Mouse (Mus musculus) cerebellum, postnatal 14 days (tissue): ENCODE data around the gene Ing3.

Source experiments
- DNase-seq, 2 experiments: peaks; one replicate each; pipeline ENCODE4 v3.0.0; 2021; ENCODE audit warnings: mixed read lengths in 2 of 2

The Ing3 gene

GRCm38 (mm10) chr6:21949226-21949731 is at the start of gene Ing3:
Gene Ing3 (plus strand): TSS chr6:21949571.
- peak; percentile 98 for DNase-seq

- no peak for DNase-seq
Observed at GRCm38 (mm10) chr6:21909720-21910119, 39.7 kb upstream of the Ing3 start.

- no peak for DNase-seq
Observed at GRCm38 (mm10) chr6:21910804-21911203, 38.6 kb upstream of the Ing3 start.

- no peak for DNase-seq
Observed at GRCm38 (mm10) chr6:21916591-21916990, 32.8 kb upstream of the Ing3 start.

GRCm38 (mm10) chr6:21924150-21924549 is 25.2 kb upstream of the Ing3 start:
- no peak for DNase-seq

DNA sequence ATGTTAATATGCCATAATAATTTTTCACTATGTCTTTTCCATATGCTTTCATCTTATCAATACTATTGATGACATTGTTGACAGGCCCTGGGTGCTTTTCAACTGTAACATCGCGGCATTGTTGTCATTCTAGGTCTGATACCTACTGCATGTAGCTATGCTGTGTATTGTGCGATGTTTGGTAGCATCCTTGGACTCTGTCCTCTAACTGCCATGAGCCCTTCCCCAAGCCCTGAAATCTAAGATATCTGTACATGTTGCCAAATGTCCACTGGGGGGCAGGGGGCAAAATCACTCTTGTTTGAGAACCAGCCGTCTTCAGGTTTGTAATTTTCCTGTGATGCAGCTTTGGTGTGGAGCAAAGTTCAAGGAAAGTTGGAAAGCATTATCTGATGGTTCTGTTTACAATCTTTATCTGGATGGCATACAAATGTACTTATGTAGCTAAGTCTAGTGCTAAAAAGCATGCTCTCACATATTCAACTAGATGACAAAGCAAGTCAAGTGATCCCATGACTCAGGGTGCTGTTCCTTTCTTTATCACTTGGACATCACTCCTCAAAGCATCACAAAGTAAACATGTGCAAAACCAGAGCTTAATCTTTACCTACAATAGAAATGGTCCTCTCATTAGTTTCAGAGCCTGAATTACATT is 11.3 kb upstream of the Ing3 start:
- DNase-seq: no peak

GRCm38 (mm10) chr6:21949771-21950448 is 539 bp downstream of the Ing3 start:
- peak; percentile 99 for DNase-seq

DNA sequence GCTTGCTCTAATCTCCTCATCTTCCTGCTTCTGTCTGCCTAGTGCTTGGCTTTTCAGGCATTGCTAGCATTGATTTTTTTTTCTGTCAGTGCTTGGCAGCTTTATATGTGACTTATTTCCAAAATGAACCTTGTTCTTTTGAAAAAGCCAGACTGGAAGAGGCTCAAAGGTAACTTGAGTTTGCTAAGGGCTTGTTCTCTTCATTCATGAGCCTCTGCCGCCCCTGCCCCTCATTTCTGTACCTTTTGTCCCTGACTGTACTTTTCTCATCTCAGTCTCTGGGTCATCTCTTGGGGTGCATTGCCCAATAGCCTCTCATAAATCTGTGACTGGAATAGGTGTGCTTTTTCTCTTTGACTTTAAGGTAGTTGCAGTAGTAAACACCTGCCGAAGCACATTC is 1.3 kb downstream of the Ing3 start:
- DNase-seq: no peak

DNA sequence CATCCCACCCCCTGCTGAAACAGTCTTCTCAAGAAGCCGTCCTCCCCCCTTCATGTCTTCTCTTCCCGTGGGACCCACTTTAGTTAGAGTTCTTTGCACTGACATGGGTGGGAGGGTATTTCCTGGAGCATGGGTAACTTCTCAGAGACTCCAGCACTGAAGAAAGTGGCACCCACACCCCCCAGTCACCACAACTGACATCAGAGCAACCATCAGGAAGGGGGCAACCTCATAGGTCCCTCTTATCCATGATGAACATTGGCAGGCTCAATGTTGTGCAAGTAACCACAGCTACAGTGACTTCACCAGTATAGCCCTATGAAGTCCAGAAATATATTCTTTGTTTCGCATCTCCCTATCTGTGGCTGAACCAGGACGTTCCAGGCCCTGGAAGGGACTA is 6.1 kb downstream of the Ing3 start:
- DNase-seq: no peak

DNA sequence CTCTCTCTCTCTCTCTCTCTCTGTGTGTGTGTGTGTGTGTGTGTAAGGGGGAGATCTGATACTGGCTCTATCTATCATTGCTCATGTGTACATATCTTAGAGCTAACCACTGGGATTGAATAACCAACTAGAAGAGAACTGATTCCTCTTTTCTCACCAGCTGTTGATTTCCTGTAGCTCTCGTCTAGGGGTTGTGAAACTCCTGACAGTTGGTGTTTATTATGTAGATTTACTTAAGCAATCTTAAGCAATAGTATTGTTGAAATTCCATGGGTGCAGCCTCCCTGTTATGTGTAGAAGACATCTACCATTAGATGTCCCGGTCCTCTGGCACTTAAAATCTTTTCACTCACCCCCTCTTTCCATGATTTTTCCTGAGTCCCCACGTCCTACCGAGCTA is 9.6 kb downstream of the Ing3 start:
- DNase-seq: no peak

DNA sequence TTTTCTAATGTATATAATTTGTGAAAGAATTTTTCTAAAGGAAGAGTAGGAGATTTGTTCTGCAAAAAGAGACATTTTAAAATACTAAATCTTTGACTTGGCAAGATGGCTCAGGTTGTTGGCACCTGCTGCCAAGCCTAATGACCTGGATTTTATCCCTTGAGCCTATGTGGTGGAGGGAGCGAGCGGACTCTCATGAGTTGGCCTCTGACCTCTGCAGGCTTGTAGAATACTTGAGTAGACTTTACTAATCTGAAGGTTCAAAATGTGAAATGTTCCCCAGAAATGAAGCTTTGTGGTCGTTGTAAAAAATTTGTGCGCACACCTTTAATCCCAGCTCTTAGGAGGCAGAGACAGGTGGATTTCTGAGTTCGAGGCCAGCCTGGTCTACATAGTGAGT is 10.5 kb downstream of the Ing3 start:
- DNase-seq: no peak

DNA sequence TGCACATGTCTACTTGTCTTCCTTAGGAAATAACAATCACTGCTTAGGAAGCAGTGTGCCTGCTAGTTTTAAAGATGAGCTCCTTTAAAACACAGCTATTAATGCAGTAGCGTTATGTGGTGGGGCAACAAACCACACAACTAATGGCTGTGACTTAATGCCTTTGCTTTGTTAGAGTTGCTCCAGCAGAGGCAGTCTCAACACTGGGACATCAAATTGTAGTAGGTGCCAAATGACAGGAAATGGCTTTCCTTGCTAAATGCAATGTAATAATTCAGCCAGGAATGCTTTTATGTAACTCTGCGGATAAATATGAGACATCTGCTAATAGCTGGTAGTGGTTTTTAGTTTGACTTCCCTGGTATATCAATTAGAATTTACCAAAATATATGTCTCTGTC is 28.2 kb downstream of the Ing3 start:
- no peak for DNase-seq

DNA sequence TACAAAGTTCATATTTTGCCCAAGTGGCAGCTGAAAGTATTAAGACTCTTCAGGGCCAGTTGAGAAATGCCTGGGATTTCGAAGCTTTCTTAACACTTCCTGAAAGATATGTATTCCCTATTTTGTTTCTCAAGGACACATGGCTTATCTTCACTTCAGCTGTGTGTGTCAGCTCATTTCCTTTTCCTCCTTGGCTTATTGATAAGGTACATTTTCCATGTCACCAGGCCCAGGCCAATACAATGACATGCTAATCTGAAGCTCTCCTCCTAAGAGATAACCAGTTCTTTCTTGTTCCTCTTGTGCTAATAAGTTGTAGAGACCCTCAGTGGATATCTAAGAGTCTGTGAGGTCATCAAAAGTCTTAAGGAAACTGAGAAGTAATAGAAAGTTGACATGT is 31.7 kb downstream of the Ing3 start:
- no peak for DNase-seq

- peak; percentile 67 to 71 for DNase-seq
Observed at GRCm38 (mm10) chr6:21984990-21985731, 35.8 kb downstream of the Ing3 start.

DNA sequence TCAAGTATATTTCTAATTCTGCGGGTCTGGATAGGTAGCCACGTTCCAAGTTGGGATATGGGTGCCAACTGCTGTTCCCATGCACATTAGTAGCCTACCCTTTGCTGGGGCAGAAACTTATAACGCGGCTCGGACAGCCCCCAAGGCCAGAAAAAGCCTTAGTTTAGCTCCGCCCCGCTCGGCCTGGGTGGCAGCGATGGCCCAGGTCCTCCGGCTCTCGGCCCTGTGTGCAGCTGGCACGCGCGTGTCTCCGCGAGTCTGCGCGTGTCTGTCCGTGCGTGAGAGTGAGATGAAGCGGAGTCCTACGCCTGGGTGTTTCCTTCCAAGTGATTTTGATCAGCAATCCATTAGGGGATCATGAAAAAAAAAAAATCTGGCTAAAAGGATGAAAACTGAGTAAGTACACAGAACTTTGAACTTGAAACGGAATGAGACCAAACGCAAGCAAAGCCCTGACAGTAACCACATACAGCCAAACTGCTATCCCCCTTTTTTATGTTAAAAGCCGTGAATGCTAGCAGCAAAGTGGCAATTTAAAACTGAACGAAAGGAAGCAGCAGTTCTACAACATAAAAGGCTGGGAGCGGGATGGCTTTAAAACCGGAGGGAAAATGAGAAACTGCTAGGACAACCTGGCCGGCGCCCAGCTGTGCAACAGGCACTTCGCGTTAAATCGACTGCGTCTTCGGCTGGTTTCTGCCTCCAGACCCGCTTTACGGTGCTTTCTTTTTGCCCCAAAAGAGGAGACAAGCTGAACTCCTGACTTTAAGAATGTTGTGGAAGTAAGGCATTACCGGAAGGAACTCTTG is 36.6 kb downstream of the Ing3 start, which contains the start of gene Cped1:
Cped1 (plus strand) TSS at position 185 of the 809 bp plus-strand sequence.
- DNase-seq: peak; percentile 46 to 57

- peak; percentile 14 to 18 for DNase-seq
Observed at GRCm38 (mm10) chr6:21986660-21987331, 37.4 kb downstream of the Ing3 start.

- DNase-seq: no peak
Observed at GRCm38 (mm10) chr6:21987554-21987953, 38.2 kb downstream of the Ing3 start.

DNA sequence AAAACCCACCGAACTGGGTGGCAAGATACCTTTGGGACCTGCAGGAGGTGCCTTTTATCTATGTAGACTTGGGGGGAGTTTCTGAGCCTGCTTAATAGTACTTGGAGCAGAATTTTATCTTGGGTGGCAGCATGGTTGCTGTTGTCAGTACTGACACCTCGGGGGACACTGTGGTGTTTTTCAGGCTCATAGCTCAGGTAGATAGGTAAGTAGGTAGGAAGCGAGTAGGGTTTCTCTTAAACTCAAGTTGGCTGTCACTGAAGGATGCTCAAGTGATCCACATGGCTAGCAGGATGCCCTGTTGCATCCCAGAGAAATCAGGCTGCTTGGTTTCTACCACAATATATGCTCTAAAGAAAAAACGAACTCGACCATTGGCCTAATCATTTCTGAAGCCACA is 38.9 kb downstream of the Ing3 start:
- no peak for DNase-seq

- DNase-seq: no peak
Observed at GRCm38 (mm10) chr6:21989081-21989480, 39.7 kb downstream of the Ing3 start.

- no peak for DNase-seq
Observed at GRCm38 (mm10) chr6:21990181-21991135, 41.1 kb downstream of the Ing3 start.

DNA sequence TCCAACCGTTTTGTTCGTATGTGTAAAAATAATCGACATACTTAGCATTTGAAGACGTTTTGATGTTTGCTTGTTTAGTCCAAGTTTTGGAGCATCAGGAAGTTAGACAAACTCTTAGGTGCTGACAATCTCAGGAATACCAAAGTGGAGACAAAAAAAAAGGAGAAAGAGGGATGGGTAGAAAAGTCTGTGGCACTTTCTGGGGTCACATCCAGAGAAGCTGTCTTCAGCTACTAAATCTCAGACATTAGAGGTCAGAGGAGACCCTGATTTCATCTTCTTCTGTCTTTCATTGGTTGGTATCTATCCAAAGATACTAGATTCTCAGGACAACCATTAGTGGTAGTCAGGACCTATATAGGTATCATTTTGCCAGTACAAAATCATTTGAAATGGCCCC is 41.8 kb downstream of the Ing3 start:
- DNase-seq: no peak
